Mouse (Mus musculus): Measurements from ENCODE around the gene Car4.
A peak's percentile ranks its signal among the peaks of the same experiment; 100 is the strongest.

Gene Car4

DNA sequence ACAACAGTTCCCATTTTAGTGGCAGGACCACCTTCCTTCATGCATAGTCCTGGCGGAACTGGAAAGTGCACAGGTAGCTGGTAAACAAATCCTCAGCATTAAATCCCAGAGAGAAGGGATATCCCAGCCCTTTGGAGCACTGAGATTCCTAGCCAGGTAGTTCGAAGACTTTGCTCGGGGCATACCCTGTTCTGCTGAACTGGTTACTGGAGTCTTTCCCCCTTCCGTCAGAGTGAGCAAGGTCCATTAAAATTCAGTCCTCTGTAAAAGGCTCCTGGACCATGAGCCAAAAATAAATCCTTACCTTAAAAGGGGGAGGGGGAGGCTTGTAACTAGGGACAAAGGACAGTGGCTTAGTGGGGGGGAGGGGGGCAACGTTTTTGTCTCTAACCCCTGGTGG lies 1.6 kb downstream of the Car4 start:
- DNase-seq: no peak

DNA sequence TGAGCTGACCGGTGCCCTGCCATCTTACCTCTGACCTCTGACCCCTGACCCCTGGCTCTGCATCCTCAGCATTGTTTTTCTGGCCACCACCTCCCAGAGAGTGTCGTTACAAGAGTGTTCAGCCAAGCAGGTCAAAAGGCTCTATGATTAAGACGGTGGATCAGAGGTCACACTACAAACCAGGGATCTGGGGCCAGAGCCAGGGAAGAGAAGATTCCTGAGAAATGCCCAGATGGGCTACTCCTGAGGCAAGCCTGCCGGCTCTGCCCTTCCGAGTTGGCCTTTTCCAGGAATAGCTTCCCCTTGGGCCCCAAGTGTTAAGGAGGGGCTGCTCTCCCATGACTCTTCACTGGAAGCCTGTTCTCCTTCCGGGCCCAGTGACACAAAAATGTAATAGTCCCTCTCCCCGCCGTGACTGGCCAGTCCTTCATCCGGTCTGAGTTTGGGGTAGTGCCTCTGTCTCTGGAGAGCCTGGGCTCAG lies 2.2 kb downstream of the Car4 start:
- peak; percentile 36 to 59 for DNase-seq

GRCm38 (mm10) chr11:84960291-84960690 lies 2.7 kb downstream of the Car4 start:
- DNase-seq: no peak

GRCm38 (mm10) chr11:84960780-84961179 lies 3.2 kb downstream of the Car4 start:
- DNase-seq: no peak

GRCm38 (mm10) chr11:84961571-84961970 lies 4.0 kb downstream of the Car4 start:
- no peak for DNase-seq

- DNase-seq: no peak
Measured at GRCm38 (mm10) chr11:84962536-84962935, 5.0 kb downstream of the Car4 start.

DNA sequence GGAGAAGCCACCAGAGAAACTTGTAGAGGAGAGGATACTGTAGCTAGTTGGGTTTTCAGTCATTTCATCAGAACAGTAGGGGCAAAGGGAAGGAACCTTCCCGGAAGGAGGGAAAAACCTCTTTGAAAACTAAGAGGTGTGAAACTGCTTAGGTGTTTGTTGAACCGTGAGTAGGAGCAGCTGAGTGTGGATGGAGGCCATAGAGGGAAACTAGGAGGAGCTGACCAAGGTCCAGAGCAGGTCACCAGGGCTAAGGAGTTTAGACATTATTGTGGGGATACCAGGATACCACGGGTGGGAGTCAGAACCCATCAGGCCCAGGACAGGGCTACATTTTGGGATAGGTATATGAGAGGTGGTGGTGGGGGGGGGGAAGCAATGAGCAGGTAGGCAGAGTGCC lies 6.0 kb downstream of the Car4 start:
- no peak for DNase-seq

- DNase-seq: no peak
Measured at GRCm38 (mm10) chr11:84966696-84967095, 9.1 kb downstream of the Car4 start.

GRCm38 (mm10) chr11:84967113-84967512 lies 9.5 kb downstream of the Car4 start:
- DNase-seq: no peak

DNA sequence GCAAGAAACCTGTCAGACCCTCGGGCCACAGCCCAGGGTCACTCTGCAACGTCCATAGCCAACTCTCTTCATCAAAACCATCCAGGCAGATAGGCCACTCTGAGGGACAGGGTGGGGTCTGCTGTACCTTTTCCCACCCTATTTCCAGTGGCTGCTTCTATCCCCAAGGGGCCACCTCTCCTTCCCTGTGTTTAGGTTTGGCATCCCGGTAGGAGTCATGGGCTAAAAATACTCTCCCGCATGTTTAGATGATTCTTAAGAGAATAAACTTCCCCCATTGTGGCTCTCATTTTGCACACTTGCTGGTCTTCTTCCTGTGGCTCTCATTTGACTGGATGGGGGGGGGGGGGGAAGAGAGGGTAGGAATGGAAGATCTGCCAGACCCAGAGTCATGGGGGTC lies 10.7 kb downstream of the Car4 start:
- DNase-seq: no peak

GRCm38 (mm10) chr11:84968775-84969174 lies 11.2 kb downstream of the Car4 start:
- peak; percentile 57 to 74 for DNase-seq

DNA sequence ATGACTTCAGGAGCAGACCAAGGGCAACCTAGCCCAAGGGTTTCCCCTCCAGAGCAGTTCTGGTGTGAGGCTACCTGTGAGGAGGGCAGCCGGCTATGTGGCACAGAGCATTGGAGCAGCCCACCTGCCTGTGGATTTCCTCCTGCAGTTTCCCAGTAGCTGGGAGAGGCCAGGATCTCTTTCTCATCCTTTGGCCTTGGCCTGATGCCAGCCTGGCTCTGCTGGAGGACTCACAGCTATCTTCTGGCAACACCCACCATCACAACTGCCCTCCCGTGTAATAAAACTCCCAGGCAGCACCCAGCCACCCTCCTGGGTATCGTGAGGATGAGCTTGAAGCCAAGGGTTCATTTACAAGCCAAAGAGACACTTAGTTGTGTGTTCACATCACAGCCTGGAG lies 14.5 kb downstream of the Car4 start:
- peak; percentile 37 to 45 for DNase-seq

GRCm38 (mm10) chr11:84973661-84974060 lies 16.1 kb downstream of the Car4 start:
- DNase-seq: no peak

GRCm38 (mm10) chr11:84974582-84974981 lies 17.0 kb downstream of the Car4 start:
- no peak for DNase-seq

GRCm38 (mm10) chr11:84976706-84977105 lies 19.1 kb downstream of the Car4 start:
- no peak for DNase-seq

DNA sequence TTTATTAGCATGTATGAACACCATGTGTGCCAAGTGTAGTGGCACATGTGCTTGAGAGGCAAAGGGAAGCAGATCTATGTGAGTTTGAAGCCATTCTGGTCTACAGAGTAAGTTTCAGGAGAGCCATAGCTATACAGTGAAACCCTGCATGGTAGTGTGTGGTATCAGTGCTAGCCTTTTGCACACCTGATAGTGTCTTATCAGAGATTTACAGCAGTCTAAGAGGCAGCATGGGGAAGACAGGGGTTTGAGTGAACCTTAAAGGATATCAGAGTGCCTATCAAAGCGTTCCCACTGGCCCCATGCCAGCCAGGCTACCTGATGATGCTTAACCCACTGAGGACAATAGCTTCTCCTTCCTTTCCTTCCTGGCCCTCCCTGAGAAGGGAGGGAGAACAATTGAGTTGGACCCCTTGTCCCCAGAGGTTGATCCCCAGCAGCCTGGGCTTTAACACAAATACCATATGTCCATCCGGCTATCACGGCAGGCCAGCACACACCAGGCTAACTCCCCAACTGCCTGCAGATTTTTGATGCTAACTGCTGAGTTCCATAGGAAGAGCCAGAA lies 19.9 kb downstream of the Car4 start:
- no peak for DNase-seq

DNA sequence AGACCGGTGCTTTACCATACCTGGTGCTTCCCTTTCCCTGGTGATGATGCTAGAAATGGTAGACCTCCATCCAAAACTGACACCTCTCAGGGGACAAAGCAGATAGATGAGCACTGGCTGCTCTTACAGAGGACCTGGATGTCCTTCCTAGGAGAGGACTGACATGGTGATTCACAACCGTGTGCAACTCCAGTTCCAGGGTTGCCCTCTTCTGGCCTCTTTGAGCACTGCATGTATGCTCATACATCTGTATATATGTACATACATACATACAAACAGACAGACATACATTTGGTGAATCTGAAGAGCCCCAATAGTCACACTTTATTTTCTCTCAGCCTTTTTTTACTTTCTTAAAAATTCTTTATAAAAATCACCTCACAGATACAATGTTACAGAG lies 20.5 kb downstream of the Car4 start:
- peak; percentile 77 to 80 for DNase-seq

- no peak for DNase-seq
Measured at GRCm38 (mm10) chr11:84979351-84979750, 21.8 kb downstream of the Car4 start.

- DNase-seq: no peak
Measured at GRCm38 (mm10) chr11:84980697-84981096, 23.1 kb downstream of the Car4 start.

- DNase-seq: no peak
Measured at GRCm38 (mm10) chr11:84985421-84985820, 27.8 kb downstream of the Car4 start.

- DNase-seq: no peak
Measured at GRCm38 (mm10) chr11:84988341-84988919, 30.8 kb downstream of the Car4 start.

- no peak for DNase-seq
Measured at GRCm38 (mm10) chr11:84992996-84993395, 35.4 kb downstream of the Car4 start.

- DNase-seq: no peak
Measured at GRCm38 (mm10) chr11:84995241-84995640, 37.7 kb downstream of the Car4 start.

DNA sequence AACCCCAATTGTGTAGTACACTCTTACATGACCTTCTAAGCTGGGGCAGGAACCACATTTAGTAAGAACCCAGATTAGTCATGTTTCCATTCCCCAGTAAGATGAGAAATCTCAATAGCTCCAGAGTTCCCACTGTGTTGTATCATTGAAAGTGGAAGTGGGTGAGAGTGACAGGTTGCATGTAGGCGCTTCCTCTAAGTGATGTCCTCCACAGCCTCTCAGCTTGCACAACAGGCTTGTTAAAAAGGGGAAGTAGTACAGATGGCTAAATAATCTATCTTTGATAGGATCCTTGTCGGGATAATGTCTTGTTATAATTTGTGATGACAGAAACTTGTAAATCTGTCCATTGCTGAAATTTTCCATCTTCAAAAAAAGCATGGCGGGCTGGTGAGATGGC lies 46.0 kb downstream of the Car4 start:
- DNase-seq: no peak

DNA sequence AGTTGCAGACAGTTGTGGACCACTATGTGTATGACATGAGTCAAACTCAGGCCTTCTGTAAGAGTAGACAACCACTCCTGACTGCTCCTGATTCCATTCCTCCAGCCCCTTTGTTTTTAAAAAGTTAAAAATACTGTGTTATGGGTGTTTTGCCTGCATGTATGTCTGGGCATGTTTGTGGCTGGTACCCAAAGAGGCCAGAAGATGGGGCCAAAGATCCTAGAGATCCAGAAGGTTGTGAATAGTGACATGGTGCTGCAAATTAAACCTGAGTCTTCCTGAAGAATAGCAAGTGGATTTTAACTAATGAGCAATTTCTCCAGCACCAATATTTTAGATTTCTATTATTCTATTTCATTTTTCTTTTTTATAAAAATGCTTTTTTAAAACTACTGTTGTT lies 55.5 kb downstream of the Car4 start:
- DNase-seq: peak; percentile 3
